Mouse (Mus musculus) layer of hippocampus, adult 6 months (tissue): ENCODE data around the gene Cxcr4. TPM values are rescaled to one million over a fixed set of nuclear protein-coding genes. Genes with fewer than 3 reads are reported as not detected.

Source experiments
- long read RNA-seq, 2 experiments: library from polyadenylated mRNA; unstranded; transcript quantifications; one replicate each; pipeline ENCODE4 v2.0.0; 2019 to 2020
- polyA plus RNA-seq: library from polyadenylated mRNA; unstranded; fragments of <200 nt; fragmentation: Nextera tagmentation; gene quantifications from 2 replicates; pipeline ENCODE4 v1.2.3, GENCODE M21; 2021

Gene Cxcr4
- 0.26 TPM in 1 of 2 replicates, not detected in the other for polyA plus RNA-seq
- long read RNA-seq, experiment 1 = 0 reads
- long read RNA-seq, experiment 2 = 0 reads

DNA sequence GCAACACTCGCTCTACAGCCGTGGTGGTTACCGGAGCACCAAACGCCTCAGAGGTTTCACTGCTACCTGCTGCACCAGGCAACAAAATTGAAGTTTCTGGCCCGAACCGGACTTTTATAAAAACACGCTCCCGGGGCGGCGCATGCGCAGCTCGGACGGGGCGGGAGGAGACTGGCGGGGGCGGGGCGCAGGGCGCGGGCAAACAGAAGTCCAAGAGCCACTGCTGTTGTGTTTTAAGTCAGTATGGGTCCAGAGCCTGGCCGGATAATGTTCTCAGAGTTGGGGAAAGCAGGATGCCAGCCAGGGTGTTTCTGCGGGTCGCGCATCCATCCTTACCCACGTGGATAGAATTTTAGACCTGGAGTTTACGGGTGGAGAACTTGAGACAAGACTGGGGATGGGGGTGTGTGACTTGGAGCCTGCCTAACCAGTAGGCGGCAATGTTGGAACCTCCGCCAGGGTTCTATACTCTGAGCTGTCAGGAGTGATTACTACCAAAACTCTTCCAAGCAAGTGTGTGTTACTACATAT lies at the start of gene Cxcr4:
Cxcr4 (minus strand) TSS at position 83 of the 531 bp plus-strand sequence.

Other genes with a start within 250 kb of the Cxcr4 start
- 12.2 and 12.7 TPM in 2 replicates for gene Mcm6, start 232.6 kb downstream of the Cxcr4 start, polyA plus RNA-seq
- 75.4 and 76.0 TPM in 2 replicates for gene Dars, start 174.9 kb downstream of the Cxcr4 start, polyA plus RNA-seq